Mouse (Mus musculus) bone marrow, adult 2 months (tissue): ENCODE data around the gene Pde4c.

Experiments
- CTCF ChIP-seq: fragments of 200-500 bp; IDR thresholded peaks from 2 replicates; pipeline ENCODE4 v1.5.1; 2011; ENCODE audit warnings: low read length, control low read depth; ENCODE audit not compliant: control insufficient read depth, insufficient read depth
- POLR2A ChIP-seq: fragments of 200-500 bp; IDR thresholded peaks from 2 replicates; pipeline ENCODE4 v1.6.1; 2011; ENCODE audit warnings: low read depth, mild to moderate bottlenecking, control low read depth, low read length, borderline replicate concordance; ENCODE audit not compliant: control insufficient read depth

DNA sequence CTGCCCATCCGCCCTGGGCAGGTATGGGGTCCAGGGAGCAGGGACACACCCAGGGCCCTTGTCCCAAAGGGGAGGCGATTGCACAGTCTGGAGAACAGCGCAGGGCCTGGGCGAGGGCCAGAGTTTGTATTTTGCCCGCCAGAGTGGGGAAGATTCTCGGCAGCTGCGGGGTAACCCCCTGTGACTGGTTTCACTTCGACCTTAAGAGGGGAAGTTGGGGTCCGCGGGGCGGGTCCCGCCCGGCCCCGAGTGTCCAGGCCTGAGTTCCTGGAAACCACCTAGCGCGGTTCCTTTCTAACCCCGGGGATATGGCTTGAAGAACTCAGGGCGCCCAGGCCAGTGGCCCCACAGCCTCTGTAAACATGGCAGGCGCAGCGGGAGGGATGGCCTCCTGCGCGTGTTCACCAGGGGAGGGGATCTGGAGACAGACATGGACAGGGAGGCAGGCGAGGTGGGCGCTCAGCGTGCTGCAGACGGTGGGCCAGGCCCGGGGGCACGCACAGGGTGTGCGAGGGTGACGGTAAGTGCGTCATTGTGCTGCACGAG, 44.8 kb downstream of the Pde4c start:
- no peak for TF ChIP-seq CTCF
- no peak for TF ChIP-seq POLR2A
